Mouse (Mus musculus): ENCODE results near the gene Vac14.
A peak's percentile ranks its signal among the peaks of the same experiment; 100 is the strongest.
"Not testable (repeated sequence)": the region's sequence is repeated elsewhere in the genome, so short reads cannot be mapped to it uniquely, and the experiment has no call there.

Gene Vac14

DNA sequence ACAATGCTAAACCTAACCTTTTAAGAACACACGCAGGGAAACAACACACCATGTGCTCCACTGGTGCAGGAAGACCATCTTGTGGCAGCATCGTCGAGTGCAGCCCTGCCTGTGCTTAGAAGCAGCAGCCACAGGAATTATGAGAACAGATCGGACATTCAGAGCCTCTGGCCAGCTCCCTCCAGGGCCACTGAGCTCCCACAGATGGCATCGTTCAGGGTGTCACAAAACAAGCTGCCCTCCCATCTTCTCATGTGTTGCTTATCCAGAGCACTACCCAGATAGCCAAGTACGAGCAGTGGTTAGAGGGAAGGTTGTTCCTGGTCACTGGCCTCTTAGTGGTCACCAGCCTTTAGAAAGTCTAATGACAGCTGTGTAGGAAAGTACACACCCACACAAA is 30.9 kb downstream of the Vac14 start:
- no peak for DNase-seq

GRCm38 (mm10) chr8:110650838-110651237 is 32.5 kb downstream of the Vac14 start:
- no peak for DNase-seq

- DNase-seq = no peak
Observed at GRCm38 (mm10) chr8:110651847-110652246, 33.5 kb downstream of the Vac14 start.

DNA sequence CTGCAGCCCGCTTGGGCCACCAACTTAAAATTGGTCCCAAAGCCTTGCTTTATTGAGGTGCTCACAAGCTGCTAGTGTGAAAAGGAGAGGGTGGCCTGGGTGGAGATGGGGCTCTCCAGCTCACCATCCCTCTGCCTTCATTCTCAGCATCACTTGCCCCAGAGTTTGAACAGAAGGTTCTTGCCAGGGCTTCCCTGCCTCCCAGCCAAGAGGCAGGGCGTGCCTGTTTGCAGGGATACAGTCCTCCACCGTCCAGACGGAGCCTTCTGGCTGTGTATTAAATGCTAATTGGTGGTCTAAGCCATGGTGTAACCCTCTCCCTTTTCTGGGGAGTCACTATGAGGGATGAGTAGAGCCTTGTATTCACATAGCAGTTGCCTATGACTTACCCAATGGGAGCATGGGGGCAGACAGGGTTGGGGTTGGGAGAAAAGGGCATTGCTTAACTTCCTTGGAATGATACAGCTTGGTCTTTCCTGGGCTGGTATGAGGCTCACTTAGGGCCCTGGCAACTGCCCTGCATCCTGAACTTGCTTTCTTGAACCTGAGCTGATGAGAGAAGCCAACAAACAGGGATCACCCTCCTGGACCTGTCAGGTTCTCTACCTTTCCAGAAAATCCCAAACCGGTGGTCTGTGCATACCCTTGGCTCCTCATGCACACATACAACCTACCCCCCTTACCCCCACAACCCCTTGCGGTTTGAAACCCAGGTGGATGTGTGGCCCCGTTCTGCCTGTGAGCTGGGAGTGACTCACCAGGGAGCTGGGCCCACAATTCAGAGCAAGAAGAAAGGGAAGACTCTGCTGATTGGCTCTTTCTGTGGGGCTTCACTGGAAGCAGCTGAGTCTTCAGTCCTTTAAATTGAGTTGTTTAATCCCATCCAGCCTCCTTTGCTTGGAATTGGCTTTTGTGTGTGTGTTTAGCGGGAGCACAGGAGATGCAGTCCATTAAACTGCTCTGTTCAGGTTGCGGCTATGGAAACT is 36.0 kb downstream of the Vac14 start:
- no peak for DNase-seq

- DNase-seq = no peak
Observed at GRCm38 (mm10) chr8:110655827-110656226, 37.4 kb downstream of the Vac14 start.

GRCm38 (mm10) chr8:110657661-110658060 is 39.3 kb downstream of the Vac14 start:
- no peak for DNase-seq

DNA sequence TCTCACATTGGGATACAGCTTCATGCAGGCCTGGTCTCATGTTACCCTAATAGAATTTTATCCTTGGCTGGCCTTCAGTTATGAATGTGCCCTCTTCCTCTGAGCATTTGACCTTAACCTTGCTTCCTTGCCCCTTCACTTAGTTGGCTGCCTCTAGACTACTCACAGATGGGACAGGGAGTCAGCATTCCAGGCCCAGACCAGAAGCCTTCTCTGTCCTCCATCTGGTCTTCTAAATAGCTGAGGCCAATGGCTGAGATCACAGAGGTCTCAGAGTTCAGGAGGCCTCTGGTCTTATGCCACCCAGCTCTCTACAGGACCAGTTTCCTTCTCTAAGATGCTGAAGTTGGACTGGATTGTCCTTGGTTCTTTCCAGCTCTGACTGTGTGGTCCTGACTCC is 41.7 kb downstream of the Vac14 start:
- DNase-seq = no peak

DNA sequence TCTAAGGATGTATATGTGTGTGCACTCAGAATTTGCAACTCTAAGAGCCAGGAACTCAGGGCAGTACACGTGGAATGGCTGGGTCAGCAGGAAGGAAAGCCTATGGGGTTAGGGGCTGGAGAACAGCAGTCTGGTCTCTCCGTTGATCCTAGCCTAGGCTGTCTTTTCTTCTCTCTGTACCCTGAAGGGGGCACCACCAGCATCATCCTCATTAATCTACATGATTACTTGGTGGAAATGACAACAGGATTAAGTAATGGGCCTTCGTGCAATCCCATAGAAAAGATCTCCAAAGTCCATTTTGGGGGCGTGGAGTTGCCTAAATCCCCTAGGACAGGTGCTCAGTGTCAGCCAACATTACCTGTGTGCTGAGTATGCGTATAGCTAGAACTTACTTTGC is 44.2 kb downstream of the Vac14 start:
- no peak for DNase-seq

- no peak for DNase-seq
Observed at GRCm38 (mm10) chr8:110663015-110663742, 44.8 kb downstream of the Vac14 start.

DNA sequence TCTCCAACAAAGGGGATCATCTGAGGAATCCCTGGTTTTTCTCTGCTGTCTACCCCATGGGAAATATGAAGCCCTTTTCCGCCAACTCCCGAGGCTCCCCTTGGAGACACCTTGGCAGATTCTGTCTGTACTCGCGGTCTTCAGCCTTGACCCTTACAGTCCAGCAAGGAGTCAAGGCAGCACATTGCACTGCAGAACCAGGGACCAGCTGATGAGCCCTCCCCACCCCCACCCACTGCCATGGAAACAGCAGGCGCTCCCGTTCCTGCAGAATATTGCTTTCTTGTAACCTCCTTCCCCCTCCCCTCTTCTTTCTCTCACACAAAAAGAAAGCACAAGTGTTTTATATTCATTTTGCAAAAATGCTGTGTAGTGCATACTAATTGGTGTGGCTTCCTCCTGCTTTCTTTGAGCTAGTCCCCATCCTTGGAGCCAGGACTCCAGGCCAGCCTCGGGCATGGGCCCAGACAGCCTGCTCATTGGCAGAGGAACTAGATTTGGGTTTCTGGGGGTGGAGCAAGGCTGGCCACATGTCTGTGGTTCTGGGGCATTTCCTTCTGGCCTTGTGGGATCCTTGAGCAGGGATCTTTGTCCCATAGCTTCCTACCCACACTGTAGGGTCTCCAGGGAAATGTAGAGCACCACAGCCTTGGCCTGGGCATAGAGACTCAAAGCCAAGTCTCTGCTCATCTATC is 46.0 kb downstream of the Vac14 start:
- DNase-seq = no peak

- DNase-seq = no peak
Observed at GRCm38 (mm10) chr8:110665000-110665399, 46.6 kb downstream of the Vac14 start.

- not testable (repeated sequence) for DNase-seq
Observed at GRCm38 (mm10) chr8:110667590-110668177, 49.3 kb downstream of the Vac14 start.

DNA sequence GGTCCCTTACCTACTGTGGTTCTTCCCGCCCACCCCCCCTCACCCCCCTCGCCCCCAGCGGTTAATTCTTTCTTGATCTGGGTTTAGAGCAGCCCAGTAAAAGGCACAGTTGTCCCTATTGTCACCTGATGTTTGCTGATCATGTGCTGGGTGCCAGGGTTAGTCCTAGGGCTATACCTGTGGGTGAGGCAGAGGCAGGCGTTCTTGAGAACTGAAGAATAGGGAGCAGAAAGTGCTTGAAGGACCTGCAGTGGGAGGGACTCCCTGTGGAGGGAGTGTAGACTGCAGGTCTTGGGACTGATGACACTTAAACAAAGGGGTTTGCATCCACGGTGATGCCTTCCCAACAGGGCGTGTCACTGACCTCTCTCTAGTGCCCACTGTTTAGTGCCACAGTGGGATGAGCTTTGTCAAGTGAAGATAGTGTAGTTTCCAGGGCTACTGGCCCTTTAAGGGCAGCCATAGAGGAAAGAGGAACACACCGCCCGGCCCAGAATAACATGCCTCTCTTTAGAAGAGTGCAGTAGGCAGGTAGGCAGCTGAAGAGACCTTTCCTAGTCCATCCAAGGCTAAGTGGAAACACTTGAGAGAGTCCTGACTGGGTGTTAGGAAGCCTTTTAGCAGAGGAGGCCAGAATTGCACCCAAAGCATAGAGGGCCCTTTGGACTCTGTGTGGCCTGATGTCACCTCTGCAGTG is 51.7 kb downstream of the Vac14 start:
- DNase-seq = no peak

DNA sequence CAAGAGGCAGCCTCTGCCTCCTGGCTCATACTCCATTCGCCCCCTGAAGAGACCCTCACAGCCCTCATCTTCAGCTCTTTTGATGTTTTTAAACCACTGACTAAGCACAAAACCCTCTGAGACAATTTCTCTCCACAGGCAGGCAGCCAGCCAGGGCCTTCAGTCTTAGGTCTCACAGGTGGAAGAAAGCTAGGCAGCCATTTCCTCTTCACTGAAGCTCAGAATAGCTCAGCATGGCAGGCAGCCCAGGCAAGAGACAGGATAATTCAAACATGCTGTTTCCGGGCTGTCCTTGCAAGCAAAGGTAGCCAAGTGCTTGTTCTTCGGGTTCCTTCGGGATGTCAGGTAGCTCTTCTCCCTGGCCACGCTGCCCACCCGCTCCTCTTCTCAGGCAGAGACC is 52.9 kb downstream of the Vac14 start:
- peak; percentile 58 for DNase-seq

DNA sequence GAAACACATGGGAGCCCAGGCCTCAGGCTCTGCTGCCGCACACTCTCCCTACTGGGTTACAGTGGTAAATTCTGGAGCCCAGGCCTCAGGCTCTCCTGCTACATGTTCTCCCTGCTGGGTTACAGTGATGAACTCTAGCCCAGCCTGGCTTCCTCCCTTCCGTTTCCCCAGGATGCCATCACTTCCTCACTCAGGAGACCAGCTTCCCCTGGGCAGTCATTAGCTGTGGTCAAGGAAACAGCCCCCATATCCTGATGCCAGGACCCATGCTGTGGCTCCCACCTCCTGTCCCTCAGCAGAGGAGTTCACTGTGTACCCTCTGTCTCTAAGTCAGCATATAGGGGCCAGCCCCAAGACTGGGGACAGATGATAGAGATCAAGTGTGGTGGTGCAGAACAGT is 53.7 kb downstream of the Vac14 start:
- DNase-seq = peak; percentile 34

GRCm38 (mm10) chr8:110673168-110673567 is 54.8 kb downstream of the Vac14 start:
- DNase-seq = peak; percentile 31

DNA sequence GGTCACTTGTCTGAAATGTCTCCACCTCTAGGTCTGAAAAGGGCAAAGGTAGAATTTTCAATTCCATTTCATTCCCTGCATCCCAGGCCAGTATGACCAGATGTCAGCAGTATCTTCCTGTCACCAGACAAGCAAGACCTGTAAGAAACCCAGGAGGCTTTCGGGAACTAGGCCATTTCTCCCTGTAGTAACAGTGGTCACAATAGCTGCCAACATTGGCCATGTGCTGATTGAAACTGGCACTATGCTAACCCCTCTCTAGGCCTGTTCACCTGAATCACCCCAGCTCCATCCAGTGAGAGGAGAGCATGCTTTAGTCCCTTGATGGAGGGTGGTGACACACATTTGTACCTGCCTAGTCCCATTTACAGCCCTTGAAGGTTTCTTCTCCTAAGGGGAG is 56.2 kb downstream of the Vac14 start:
- DNase-seq = no peak

- no peak for DNase-seq
Observed at GRCm38 (mm10) chr8:110676702-110677101, 58.3 kb downstream of the Vac14 start.

- no peak for DNase-seq
Observed at GRCm38 (mm10) chr8:110677174-110677660, 58.8 kb downstream of the Vac14 start.

DNA sequence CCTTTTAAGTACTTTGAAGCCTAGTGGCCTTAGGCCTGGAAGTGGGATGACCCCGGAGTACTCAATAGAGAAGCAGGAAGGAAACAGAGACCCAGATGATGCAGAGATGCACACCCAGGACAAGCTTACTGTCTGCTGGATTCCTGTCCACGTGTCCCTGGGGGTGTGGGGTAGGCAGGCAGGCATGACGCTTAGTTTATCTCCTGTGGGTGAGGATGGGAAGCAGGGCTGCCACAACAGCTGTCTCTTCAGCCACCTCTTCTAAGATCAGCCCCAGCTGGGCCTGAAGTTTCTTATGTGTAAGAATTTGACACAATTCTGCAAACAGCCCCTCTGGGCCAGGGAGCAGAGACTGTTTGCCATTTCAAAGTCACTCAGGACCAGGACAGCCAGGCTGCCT is 60.6 kb downstream of the Vac14 start:
- DNase-seq = no peak

GRCm38 (mm10) chr8:110687726-110688125 is 69.3 kb downstream of the Vac14 start:
- peak; percentile 55 for DNase-seq

- DNase-seq = no peak
Observed at GRCm38 (mm10) chr8:110689961-110690360, 71.6 kb downstream of the Vac14 start.
